Mouse (Mus musculus) kidney, adult 2 months (tissue): ENCODE measurements at regions not wholly inside any gene's neighbourhood (a gene's known extent, or its start where the extent isn't known, plus 50 kb on each side); places are given as distances from the start of the nearest gene placed in this dataset.

Source experiments
- DNase-seq: peaks from one replicate; pipeline ENCODE4 v3.0.0; 2021
- H3K27ac ChIP-seq: fragments of 200-500 bp; 2 replicates; pipeline ENCODE4 v1.5.1; 2012; ENCODE audit warnings: low read depth, low read length, control low read depth, inconsistent platforms; ENCODE audit not compliant: insufficient read depth
- H3K27me3 ChIP-seq: fragments of 200-500 bp; replicated peaks from 2 replicates; pipeline ENCODE4 v1.6.1; 2012; ENCODE audit warnings: mild to moderate bottlenecking, moderate library complexity, low read length, inconsistent platforms; ENCODE audit not compliant: control insufficient read depth, insufficient read depth
- H3K36me3 ChIP-seq: fragments of 200-500 bp; 2 replicates; pipeline ENCODE4 v1.6.1; 2012; ENCODE audit warnings: mild to moderate bottlenecking, moderate library complexity, low read length, inconsistent platforms; ENCODE audit not compliant: control insufficient read depth, insufficient read depth
- H3K4me1 ChIP-seq: fragments of 200-500 bp; 2 replicates; pipeline ENCODE4 v1.6.1; 2011; ENCODE audit warnings: low read length; ENCODE audit not compliant: control insufficient read depth, insufficient read depth
- H3K4me3 ChIP-seq: fragments of 200-500 bp; 2 replicates; pipeline ENCODE4 v1.5.1; 2011; ENCODE audit warnings: mild to moderate bottlenecking, low read depth, low read length, control low read depth; ENCODE audit not compliant: insufficient read depth
- CTCF ChIP-seq: fragments of 200-500 bp; conservative IDR thresholded peaks from 2 replicates; pipeline ENCODE4 v1.5.1; 2011; ENCODE audit warnings: low read depth, mild to moderate bottlenecking, control low read depth, low read length, moderate library complexity, mixed read lengths; ENCODE audit not compliant: insufficient read depth, insufficient read length
- POLR2A ChIP-seq: fragments of 200-500 bp; IDR thresholded peaks from one replicate; pipeline ENCODE4 v1.6.1; 2011; ENCODE audit warnings: low read depth, low read length, control low read depth
- WGBS: fragments of 180-500 bp; shearing (Covaris S2); methylation state at CpG from one replicate; pipeline ENCODE4 v1.1.7; 2018; 5-methylcytosine and 5-hydroxymethylcytosine counted together

- TF ChIP-seq CTCF (no peak), POLR2A (no peak)
- H3K4me3 ChIP-seq = no peak overlapping the region
- WGBS = 80% methylated on average over 7 of the region's 7 CpGs
- DNase-seq = no peak
- H3K27me3 ChIP-seq = no peaks in the 10 kb centered on the region
- H3K36me3 ChIP-seq = no peaks in the 10 kb centered on the region
- no peaks in the 10 kb centered on the region for H3K4me1 ChIP-seq
- no peak overlapping the region for H3K27ac ChIP-seq
These were observed 149.3 kb upstream of the Tbc1d2b start for GRCm38 (mm10) chr9:90419762-90420541.

- H3K4me3 ChIP-seq = no peak overlapping the region
- H3K4me1 ChIP-seq = no peaks in the 10 kb centered on the region
- H3K36me3 ChIP-seq = no peaks in the 10 kb centered on the region
- 55% methylated on average over 2 of the region's 2 CpGs for WGBS
- TF ChIP-seq POLR2A (no peak), CTCF (no peak)
- H3K27me3 ChIP-seq = no peaks in the 10 kb centered on the region; the same call in 1 of the 2 replicates
- no peak overlapping the region for H3K27ac ChIP-seq
- DNase-seq = no peak
These were observed 138.2 kb upstream of the Tbc1d2b start for GRCm38 (mm10) chr9:90408789-90409188.

GRCm38 (mm10) chr9:90407573-90407972, 137.0 kb upstream of the Tbc1d2b start:
- TF ChIP-seq POLR2A (no peak), CTCF (no peak)
- WGBS = 70% methylated on average over 1 of the region's 1 CpGs
- H3K36me3 ChIP-seq = no peaks in the 10 kb centered on the region
- no peak overlapping the region for H3K27ac ChIP-seq
- no peaks in the 10 kb centered on the region; the same call in 1 of the 2 replicates for H3K27me3 ChIP-seq
- no peaks in the 10 kb centered on the region for H3K4me1 ChIP-seq
- DNase-seq = no peak
- H3K4me3 ChIP-seq = no peak overlapping the region

GRCm38 (mm10) chr9:90388401-90388800, 117.8 kb upstream of the Tbc1d2b start:
- TF ChIP-seq POLR2A = no peak
- TF ChIP-seq CTCF = no peak
- Histone ChIP-seq H3K4me1 (no peaks in the 10 kb centered on the region), H3K27ac (no peak overlapping the region), H3K36me3 (no peaks in the 10 kb centered on the region), H3K4me3 (no peak overlapping the region), H3K27me3 (no peaks in the 10 kb centered on the region)
- 63% methylated on average over 2 of the region's 2 CpGs for WGBS
- no peak for DNase-seq

- no peak for DNase-seq
- TF ChIP-seq CTCF (no peak), POLR2A (no peak)
- Histone ChIP-seq H3K4me3 (no peak overlapping the region), H3K27ac (no peak overlapping the region), H3K4me1 (no peaks in the 10 kb centered on the region), H3K36me3 (no peaks in the 10 kb centered on the region), H3K27me3 (no peaks in the 10 kb centered on the region)
These were observed 114.4 kb upstream of the Tbc1d2b start for GRCm38 (mm10) chr9:90385047-90385446.

GRCm38 (mm10) chr9:90380099-90380498, 109.5 kb upstream of the Tbc1d2b start:
- no peak overlapping the region for H3K27ac ChIP-seq
- H3K27me3 ChIP-seq = no peaks in the 10 kb centered on the region
- TF ChIP-seq CTCF (no peak), POLR2A (no peak)
- DNase-seq = no peak
- H3K4me1 ChIP-seq = no peaks in the 10 kb centered on the region
- H3K4me3 ChIP-seq = no peak overlapping the region
- H3K36me3 ChIP-seq = no peaks in the 10 kb centered on the region

GRCm38 (mm10) chr9:90369568-90369967, 99.0 kb upstream of the Tbc1d2b start:
- no peak for TF ChIP-seq POLR2A
- no peaks in the 10 kb centered on the region for H3K36me3 ChIP-seq
- H3K4me1 ChIP-seq = no peaks in the 10 kb centered on the region
- no peak for DNase-seq
- H3K4me3 ChIP-seq = no peak overlapping the region
- H3K27me3 ChIP-seq = no peaks in the 10 kb centered on the region
- no peak overlapping the region for H3K27ac ChIP-seq
- 60% methylated on average over 2 of the region's 2 CpGs for WGBS

GRCm38 (mm10) chr9:90367745-90368144, 97.1 kb upstream of the Tbc1d2b start:
- TF ChIP-seq CTCF (no peak), POLR2A (no peak)
- no peaks in the 10 kb centered on the region for H3K4me1 ChIP-seq
- DNase-seq = no peak
- H3K4me3 ChIP-seq = no peak overlapping the region
- no peaks in the 10 kb centered on the region for H3K27me3 ChIP-seq
- 82% methylated on average over 3 of the region's 3 CpGs for WGBS
- no peak overlapping the region for H3K27ac ChIP-seq
- no peaks in the 10 kb centered on the region for H3K36me3 ChIP-seq
